12 mouse cellular contexts compared by ENCODE assay signal in genomic region chr11:86936938-86937337, GRCm38 (mm10).
"Had no signal": no experiment of that assay in that cellular context is flagged by ENCODE, and none has a peak within 500 bp of the region (broad histone marks: within the 10 kb centered on the region; RNA-seq: fewer than 3 reads in every experiment).

No protein-coding gene starts in this region.

- H3K9me3 ChIP-seq: limb, embryonic 13.5 days; midbrain, embryonic 15.5 days; neural tube, embryonic 12.5 days had no signal

- H3K4me1 ChIP-seq: midbrain, embryonic 15.5 days; neural tube, embryonic 12.5 days had no signal

- H3K27ac ChIP-seq: limb, embryonic 13.5 days; liver, embryonic 14.5 days; midbrain, embryonic 15.5 days; neural tube, embryonic 12.5 days had no signal

- H3K36me3 ChIP-seq: midbrain, embryonic 15.5 days had no signal

- DNase-seq: kidney, adult 8-10 months; kidney, postnatal 25 days; layer of hippocampus, postnatal 36 days; left cerebral cortex, postnatal 4 days; lung, adult 18-20 months; lung, postnatal 36 days; thymus, adult 18-20 months; thymus, postnatal 14 days had no signal

- H3K4me2 ChIP-seq: limb, embryonic 13.5 days; midbrain, embryonic 15.5 days; neural tube, embryonic 12.5 days had no signal

- ATAC-seq: midbrain, embryonic 15.5 days had no signal

- H3K9ac ChIP-seq: limb, embryonic 13.5 days; liver, embryonic 14.5 days; midbrain, embryonic 15.5 days; neural tube, embryonic 12.5 days had no signal

- H3K27me3 ChIP-seq: limb, embryonic 13.5 days; midbrain, embryonic 15.5 days; neural tube, embryonic 12.5 days had no signal

- H3K4me3 ChIP-seq: limb, embryonic 13.5 days; midbrain, embryonic 15.5 days; neural tube, embryonic 12.5 days had no signal
